Mouse (Mus musculus) myocyte (in vitro differentiated cells): ENCODE measurements around the gene Rbms1.
A peak's percentile ranks its signal among the peaks of the same experiment; 100 is the strongest.

Experiments used
- MAX ChIP-seq: IDR thresholded peaks from one replicate; pipeline ENCODE4 v1.6.1; 2011; ENCODE audit warnings: low read depth, mild to moderate bottlenecking, control low read depth
- MYOG ChIP-seq, 3 experiments: IDR thresholded peaks; one replicate each; pipeline ENCODE4 v1.6.1; 2011; ENCODE audit warnings: control low read depth in 2 of 3, low read depth in 2 of 3, mild to moderate bottlenecking in 2 of 3; ENCODE audit not compliant: insufficient read length in 2 of 3, control insufficient read depth in 1 of 3, insufficient read depth in 1 of 3
- POLR2A ChIP-seq: IDR thresholded peaks from one replicate; pipeline ENCODE4 v1.6.1; 2011; ENCODE audit warnings: low read depth, mild to moderate bottlenecking, control low read depth, moderate library complexity; ENCODE audit not compliant: insufficient read length
- POLR2AphosphoS2 ChIP-seq: IDR thresholded peaks from one replicate; pipeline ENCODE4 v1.6.1; 2011; ENCODE audit warnings: low read depth, control low read depth; ENCODE audit not compliant: insufficient read length
- TCF12 ChIP-seq: IDR thresholded peaks from one replicate; pipeline ENCODE4 v1.6.1; 2011; ENCODE audit warnings: mild to moderate bottlenecking, control low read depth; ENCODE audit not compliant: poor library complexity, insufficient read depth, severe bottlenecking
- TCF3 ChIP-seq: IDR thresholded peaks from one replicate; pipeline ENCODE4 v1.6.1; 2011; ENCODE audit warnings: low read depth, control low read depth; ENCODE audit not compliant: insufficient read length
- USF1 ChIP-seq: IDR thresholded peaks from one replicate; pipeline ENCODE4 v1.6.1; 2011; ENCODE audit warnings: low read depth, mild to moderate bottlenecking, control low read depth, moderate library complexity

- TF ChIP-seq TCF12, result no peak
- TF ChIP-seq POLR2AphosphoS2, result no peak
- TF ChIP-seq POLR2A, result no peak
- TF ChIP-seq MAX, result no peak
- TF ChIP-seq MYOG (IDR thresholded peaks at IDR 0.05; ENCODE audit: control insufficient read depth in 1 of 3, insufficient read depth in 1 of 3, insufficient read length in 2 of 3, low read depth in 2 of 3), result peak in 1 of 3 experiments; percentile 80
- no peak for TF ChIP-seq USF1
- no peak for TF ChIP-seq TCF3
Measured at GRCm38 (mm10) chr2:60871001-60871400, 92.0 kb downstream of the Rbms1 start.
